Mouse (Mus musculus) liver, adult (tissue): Measurements from ENCODE around the gene Spata13.
A peak's percentile ranks its signal among the peaks of the same experiment; 100 is the strongest.

Experiments
- GATA4 ChIP-seq: IDR thresholded peaks from 2 replicates; pipeline ENCODE4 v1.6.1; 2014; ENCODE audit warnings: mild to moderate bottlenecking, low read length; ENCODE audit not compliant: insufficient replicate concordance

Spata13 gene

GRCm38 (mm10) chr14:60784427-60785315, 150.9 kb downstream of the Spata13 start, which contains the start of gene Mipep:
Gene Mipep, plus strand, starts transcription at chr14:60784573.
- peak; percentile 34; the same call in 1 of the 2 replicates for TF ChIP-seq GATA4

GRCm38 (mm10) chr14:60790103-60790502, 156.3 kb downstream of the Spata13 start:
- no peak for TF ChIP-seq GATA4

- TF ChIP-seq GATA4 = no peak
These were observed 163.0 kb downstream of the Spata13 start for GRCm38 (mm10) chr14:60796600-60797322.

GRCm38 (mm10) chr14:60797596-60797995, 163.8 kb downstream of the Spata13 start:
- no peak for TF ChIP-seq GATA4

GRCm38 (mm10) chr14:60798721-60799120, 164.9 kb downstream of the Spata13 start:
- TF ChIP-seq GATA4 = no peak

- no peak for TF ChIP-seq GATA4
These were observed 166.2 kb downstream of the Spata13 start for GRCm38 (mm10) chr14:60799762-60800728.

GRCm38 (mm10) chr14:60802026-60802425, 168.2 kb downstream of the Spata13 start:
- no peak for TF ChIP-seq GATA4

GRCm38 (mm10) chr14:60804978-60805377, 171.2 kb downstream of the Spata13 start:
- TF ChIP-seq GATA4 = no peak

- no peak for TF ChIP-seq GATA4
These were observed 172.1 kb downstream of the Spata13 start for GRCm38 (mm10) chr14:60805871-60806270.

GRCm38 (mm10) chr14:60806891-60807344, 173.1 kb downstream of the Spata13 start:
- TF ChIP-seq GATA4 = no peak

- no peak for TF ChIP-seq GATA4
These were observed 176.1 kb downstream of the Spata13 start for GRCm38 (mm10) chr14:60809881-60810280.

GRCm38 (mm10) chr14:60811547-60811946, 177.7 kb downstream of the Spata13 start:
- no peak for TF ChIP-seq GATA4
